Mouse (Mus musculus): Measurements from ENCODE around the gene Gm42372.

DNA sequence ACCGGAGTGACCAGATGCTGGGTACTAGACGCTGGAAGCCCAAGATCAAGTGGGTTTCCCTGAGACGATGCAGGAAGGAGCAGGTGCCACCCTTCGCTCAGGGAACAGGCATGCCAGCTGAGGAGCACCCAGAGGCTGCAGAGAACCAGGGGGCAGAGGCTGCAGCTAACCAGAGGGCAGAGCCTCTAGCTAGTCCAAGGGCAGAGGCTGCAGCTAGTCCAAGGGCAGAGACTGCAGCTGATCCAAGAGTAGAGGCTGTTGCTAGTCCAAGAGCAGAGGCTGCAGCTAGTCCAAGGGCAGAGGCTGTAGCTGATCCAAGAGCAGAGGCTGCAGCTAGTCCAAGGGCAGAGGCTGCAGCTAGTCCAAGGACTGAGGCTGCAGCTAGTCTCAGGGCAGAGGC, 12.5 kb downstream of the Gm42372 start:
- TF ChIP-seq CTCF (IDR thresholded peaks at IDR 0.05; ENCODE audit: low read depth) (no peak), EP300 (IDR thresholded peaks at IDR 0.05; ENCODE audit: low read depth) (no peak)
